ENCODE assay signal across 26 mouse cellular contexts in the genomic region with DNA sequence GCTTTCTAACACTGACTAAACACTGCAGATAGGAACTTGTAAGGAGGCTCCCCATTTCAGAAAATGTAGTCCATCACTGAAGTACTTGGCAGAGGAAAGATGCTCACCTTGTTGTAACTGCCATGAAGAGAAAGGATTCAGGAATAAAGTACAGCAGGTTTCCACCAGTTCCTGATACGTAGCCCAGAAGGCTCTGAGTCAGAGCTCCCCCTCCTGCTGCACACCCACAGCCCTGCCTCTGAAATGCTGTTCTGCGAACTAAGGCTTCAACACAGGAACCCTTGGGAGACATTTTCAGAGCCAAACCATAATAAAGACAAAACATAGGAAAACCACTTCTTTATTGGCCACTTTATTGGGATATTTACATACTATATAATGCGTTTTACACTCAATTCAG.
A peak's percentile ranks its signal among the peaks of the same experiment; 100 is the strongest.
DNase-seq lines count a peak whose midpoint lies in the region.
"Had no signal": no experiment of that assay in that cellular context is flagged by ENCODE, and none has a peak within 500 bp of the region (broad histone marks: within the 10 kb centered on the region; RNA-seq: fewer than 3 reads in every experiment).

No protein-coding gene starts in this region.

- intact Hi-C loops in left cerebral cortex, postnatal 10 days (cut with DNase I) = no loop called here

- DNase-seq in frontal cortex, postnatal 36 days (ENCODE audit: low spot score in 2 of 2) = peak; percentile 26 to 45
- no peak for DNase-seq in frontal cortex, postnatal 14 days (ENCODE audit: low spot score in 2 of 2)
- peak; percentile 34 to 44 for DNase-seq in left cerebral cortex, adult 18-20 months (ENCODE audit: low spot score in 2 of 2)
- DNase-seq in left cerebral cortex, postnatal 10 days (ENCODE audit: extremely low spot score in 1 of 2, low spot score in 2 of 2) = no peak
- DNase-seq in right cerebral cortex, adult 2 months (ENCODE audit: low spot score in 2 of 2) = peak; percentile 49 to 53
- DNase-seq in right cerebral cortex, postnatal 14 days = no peak
- no peak for DNase-seq in hindbrain, embryonic 10.5 days (ENCODE audit: low spot score)
- DNase-seq: adrenal gland, postnatal 10 days; cerebellum, adult 11 months; cerebellum, adult 9-10 months; embryo, embryonic 11 days; gastrocnemius, postnatal 10 days; liver; lung, adult 2 months; lung, postnatal 10 days; thymus, postnatal 14 days had no signal

- no peaks in the 10 kb centered on the region for H3K9me3 ChIP-seq in hindbrain, embryonic 10.5 days
- H3K9me3 ChIP-seq: embryonic facial prominence, embryonic 12.5 days; G1E; heart, embryonic 15.5 days; hindbrain, embryonic 12.5 days; intestine, embryonic 15.5 days; midbrain, embryonic 13.5 days had no signal

- H3K4me3 ChIP-seq in hindbrain, embryonic 10.5 days = no peak overlapping the region
- H3K4me3 ChIP-seq: embryonic facial prominence, embryonic 12.5 days; heart, embryonic 15.5 days; hindbrain, embryonic 12.5 days; intestine, embryonic 15.5 days; midbrain, embryonic 13.5 days had no signal

- WGBS in hindbrain, embryonic 10.5 days = 91% methylated on average over 3 of the region's 3 CpGs

- no peaks in the 10 kb centered on the region for H3K4me1 ChIP-seq in hindbrain, embryonic 10.5 days (replicated peaks)
- H3K4me1 ChIP-seq: embryonic facial prominence, embryonic 12.5 days; heart, embryonic 15.5 days; hindbrain, embryonic 12.5 days; intestine, embryonic 15.5 days; midbrain, embryonic 13.5 days had no signal

- no peaks in the 10 kb centered on the region for H3K27me3 ChIP-seq in hindbrain, embryonic 10.5 days (ENCODE audit: insufficient read depth, poor library complexity, severe bottlenecking)
- H3K27me3 ChIP-seq: embryonic facial prominence, embryonic 12.5 days; heart, embryonic 15.5 days; hindbrain, embryonic 12.5 days; intestine, embryonic 15.5 days; midbrain, embryonic 13.5 days; Patski had no signal

- peaks cover 100% of the 10 kb centered on the region for H3K36me3 ChIP-seq in hindbrain, embryonic 10.5 days

- H3K27ac ChIP-seq in hindbrain, embryonic 10.5 days = no peak overlapping the region
- H3K27ac ChIP-seq: embryonic facial prominence, embryonic 12.5 days; heart, embryonic 15.5 days; hindbrain, embryonic 12.5 days; hindbrain, postnatal 0 days; intestine, embryonic 15.5 days; liver, embryonic 14.5 days; macrophage; midbrain, embryonic 13.5 days had no signal

Comparison
In these comparisons a context has a peak if more than half of its experiments do, and no peak if none do; other contexts are left out.
1. DNase-seq: peak in frontal cortex, postnatal 36 days (2 of 2), left cerebral cortex, adult 18-20 months (2 of 2) and right cerebral cortex, adult 2 months (2 of 2); none in frontal cortex, postnatal 14 days (0 of 2), left cerebral cortex, postnatal 10 days (0 of 2), right cerebral cortex, postnatal 14 days (single experiment) and hindbrain, embryonic 10.5 days (single experiment).